Mouse (Mus musculus) 3134 (cell line): ENCODE data around the gene Obscn.
A peak's percentile ranks its signal among the peaks of the same experiment; 100 is the strongest.

Experiments used
- DNase-seq: peaks from one replicate; pipeline ENCODE4 v3.0.0-alpha.2; 2011; ENCODE audit warnings: low spot score; ENCODE audit not compliant: insufficient read length; ENCODE audit errors: extremely low read depth

Gene Obscn

DNA sequence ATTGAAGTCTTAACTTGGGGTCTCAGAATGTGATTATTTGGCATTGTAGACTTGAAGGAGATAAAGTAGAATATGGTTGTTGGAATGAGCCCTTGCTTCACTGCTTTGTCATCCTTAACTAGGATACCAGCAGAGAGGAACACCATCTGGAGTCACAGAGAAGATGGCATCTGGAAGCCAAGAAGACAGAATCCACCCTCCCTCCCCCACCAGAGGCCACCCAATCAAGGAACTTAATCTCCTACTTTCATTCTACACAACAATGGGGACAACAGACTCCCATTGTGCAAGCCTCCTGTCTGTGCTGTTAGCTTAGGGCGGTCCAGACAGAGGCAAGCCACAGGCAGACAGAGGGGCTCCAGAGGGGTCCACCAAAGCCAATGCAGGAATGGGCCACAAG, 67.8 kb downstream of the Obscn start:
- DNase-seq = no peak

- DNase-seq = no peak
Observed at GRCm38 (mm10) chr11:59067921-59068320, 68.3 kb downstream of the Obscn start.

GRCm38 (mm10) chr11:59058025-59058424, 78.2 kb downstream of the Obscn start:
- no peak for DNase-seq

- no peak for DNase-seq
Observed at GRCm38 (mm10) chr11:59051031-59051430, 85.2 kb downstream of the Obscn start.

GRCm38 (mm10) chr11:59044703-59045330, 91.4 kb downstream of the Obscn start:
- DNase-seq = no peak

DNA sequence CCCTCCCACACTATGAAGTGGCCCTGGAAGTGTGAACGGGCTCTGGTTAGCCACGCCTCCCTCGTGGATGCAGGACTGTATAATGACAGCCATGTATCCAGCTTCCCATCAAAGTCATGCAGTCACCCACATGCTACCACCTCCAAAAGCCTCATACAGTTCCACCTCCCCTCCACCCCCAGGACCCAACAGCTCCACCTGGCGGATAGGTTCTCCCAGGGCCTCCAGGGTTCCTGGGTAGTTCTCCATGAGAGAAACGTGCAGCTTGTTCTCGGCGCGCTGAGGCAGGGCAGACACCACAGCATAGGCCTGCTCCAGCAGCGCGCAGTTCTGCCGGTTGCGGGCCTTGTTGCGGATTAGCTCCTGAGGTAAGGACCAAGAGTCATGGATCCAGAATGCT, 107.2 kb downstream of the Obscn start:
- DNase-seq = no peak

DNA sequence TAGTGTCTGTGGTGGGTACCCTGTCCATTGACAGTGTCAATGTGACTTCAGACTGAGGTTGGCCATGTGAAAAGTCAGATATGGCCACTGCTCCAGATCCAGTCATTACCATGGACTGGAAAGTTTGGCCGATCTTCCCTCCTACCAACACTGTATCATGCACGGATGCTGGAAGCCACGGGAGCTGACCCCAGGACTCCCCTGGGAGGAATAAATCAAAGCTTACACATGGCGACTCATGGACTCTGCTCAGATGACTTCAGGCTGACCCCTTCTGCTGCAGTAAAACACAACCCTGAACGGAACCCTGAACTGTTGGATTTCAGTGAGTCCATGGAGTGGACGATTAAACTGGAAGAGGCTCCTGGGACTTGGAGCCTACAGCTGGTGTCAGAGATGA, 109.8 kb downstream of the Obscn start:
- DNase-seq = no peak

DNA sequence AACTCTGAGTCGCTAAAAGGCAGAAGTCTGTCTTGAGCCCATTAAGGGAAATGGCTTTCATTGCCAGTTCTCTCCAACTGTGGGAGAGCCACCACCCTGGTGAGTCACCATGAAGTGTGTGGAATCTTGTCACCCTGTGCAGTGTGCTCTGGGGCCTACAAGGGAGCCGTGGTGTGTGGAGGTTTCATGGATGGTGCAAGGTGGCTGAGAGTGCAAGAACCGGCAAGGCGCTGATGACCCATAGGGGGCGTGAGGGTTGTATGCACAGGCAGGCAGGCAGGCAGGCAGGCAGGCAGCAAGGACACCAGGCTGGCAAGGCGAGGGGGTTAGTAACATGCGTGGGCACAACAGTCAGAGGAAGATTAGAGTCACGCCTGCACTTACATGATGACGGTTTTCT, 121.2 kb downstream of the Obscn start:
- DNase-seq = peak; percentile 67

- no peak for DNase-seq
Observed at GRCm38 (mm10) chr11:59002327-59003079, 133.7 kb downstream of the Obscn start.

DNA sequence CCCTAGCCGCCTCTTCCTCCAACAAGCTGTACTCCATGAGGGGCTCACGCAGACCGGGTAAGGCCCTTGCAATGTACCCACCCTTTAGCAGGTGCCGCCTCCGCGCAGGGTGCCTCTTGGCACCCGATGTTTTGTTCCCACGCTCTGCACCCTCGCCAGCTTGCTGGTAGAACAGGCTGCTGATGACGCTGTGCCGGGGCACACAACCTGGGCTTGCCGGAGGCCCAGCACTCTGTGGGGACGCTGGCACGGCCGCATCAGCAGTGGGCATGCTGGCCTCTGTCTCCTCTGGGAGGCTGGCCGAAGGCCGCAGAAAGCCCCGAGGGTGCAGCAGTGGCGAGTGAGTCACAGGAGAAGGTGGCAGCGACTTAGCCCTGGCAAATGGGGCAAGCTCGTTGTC, 135.6 kb downstream of the Obscn start:
- DNase-seq = peak; percentile 91

DNA sequence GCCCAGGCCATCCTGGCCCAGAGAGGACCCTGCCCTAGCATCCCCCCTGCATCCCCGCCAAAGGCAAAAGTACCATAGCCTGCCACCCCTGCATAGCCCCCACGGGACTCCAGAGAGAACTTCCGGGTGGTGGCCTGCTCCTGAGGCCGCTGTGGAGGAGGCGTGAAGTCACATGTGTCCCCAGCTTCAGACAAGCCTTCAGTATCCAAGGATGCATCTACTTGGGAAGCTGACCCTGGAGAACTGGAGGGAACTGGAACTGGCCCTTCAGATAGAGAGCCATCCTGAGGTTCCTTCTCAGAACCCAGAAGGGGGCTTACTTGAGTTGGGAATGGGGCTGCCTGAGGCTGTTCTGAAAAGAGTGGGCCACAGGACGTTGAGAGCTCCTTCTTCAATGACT, 136.4 kb downstream of the Obscn start:
- no peak for DNase-seq

DNA sequence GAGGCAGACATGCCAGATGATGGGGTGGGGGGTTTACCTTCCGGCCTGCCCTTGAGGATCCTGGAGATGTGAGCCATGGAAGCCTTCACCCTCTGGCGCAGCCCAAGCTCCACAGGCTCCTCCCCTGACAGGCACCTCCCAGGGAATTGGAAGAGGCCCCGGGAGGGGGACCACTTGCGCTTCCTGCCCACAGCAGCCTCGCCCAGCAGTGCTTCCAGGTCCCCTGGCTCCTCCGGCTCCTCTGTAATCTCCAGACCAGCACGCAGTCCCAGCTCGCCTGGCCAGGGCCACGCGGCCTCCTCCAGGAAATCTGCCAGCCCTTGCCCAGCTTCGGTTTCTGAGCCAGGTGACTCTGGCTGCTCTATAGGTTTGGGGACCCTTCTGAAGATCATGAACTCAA, 137.0 kb downstream of the Obscn start:
- DNase-seq = no peak

DNA sequence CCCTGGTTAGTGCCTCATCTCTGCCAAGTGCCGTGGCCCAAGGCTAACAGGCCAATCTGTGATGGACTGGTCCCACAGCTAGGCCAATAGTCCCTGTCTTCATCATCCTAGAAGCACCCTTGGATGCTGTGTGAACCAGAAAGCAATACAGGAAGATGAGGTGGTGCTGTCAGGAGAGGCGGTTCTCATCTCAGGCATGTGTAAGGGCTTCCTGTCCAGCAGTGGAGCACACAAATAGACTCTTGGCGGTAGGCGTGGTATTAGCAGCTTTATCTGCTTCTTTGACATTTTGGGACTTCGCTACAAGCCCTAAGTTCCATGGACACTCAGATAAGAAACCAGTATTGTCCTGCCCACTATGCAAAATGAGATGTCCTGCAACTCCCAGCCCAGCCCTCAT, 138.7 kb downstream of the Obscn start:
- no peak for DNase-seq

DNA sequence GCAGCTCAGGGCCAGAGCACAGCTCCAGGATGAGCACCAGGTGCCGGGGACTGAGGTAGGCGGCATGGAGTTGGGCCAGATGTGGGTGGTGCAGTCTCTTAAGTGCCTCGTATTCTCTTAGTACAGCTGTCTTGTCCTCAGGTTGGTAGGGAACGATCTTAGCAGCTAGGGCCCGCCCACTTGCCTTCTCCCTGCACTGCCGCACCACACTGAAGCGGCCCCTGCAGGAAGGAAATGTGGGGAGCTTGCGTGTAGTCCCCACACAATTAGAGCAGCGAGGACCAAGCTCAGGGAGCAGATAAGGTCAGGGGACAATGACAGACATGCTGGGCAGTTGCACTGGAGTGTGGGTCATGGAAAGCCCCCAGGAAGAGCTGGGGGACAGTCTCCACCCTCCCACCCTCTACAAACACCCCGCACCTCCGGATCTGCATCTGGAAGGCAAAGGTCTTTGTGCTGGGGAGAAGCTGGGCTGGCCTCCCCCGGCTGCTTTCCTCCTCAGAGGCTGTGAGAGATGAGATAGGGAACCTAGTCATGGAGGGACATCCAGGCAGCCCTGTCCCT, 140.3 kb downstream of the Obscn start:
- no peak for DNase-seq

DNA sequence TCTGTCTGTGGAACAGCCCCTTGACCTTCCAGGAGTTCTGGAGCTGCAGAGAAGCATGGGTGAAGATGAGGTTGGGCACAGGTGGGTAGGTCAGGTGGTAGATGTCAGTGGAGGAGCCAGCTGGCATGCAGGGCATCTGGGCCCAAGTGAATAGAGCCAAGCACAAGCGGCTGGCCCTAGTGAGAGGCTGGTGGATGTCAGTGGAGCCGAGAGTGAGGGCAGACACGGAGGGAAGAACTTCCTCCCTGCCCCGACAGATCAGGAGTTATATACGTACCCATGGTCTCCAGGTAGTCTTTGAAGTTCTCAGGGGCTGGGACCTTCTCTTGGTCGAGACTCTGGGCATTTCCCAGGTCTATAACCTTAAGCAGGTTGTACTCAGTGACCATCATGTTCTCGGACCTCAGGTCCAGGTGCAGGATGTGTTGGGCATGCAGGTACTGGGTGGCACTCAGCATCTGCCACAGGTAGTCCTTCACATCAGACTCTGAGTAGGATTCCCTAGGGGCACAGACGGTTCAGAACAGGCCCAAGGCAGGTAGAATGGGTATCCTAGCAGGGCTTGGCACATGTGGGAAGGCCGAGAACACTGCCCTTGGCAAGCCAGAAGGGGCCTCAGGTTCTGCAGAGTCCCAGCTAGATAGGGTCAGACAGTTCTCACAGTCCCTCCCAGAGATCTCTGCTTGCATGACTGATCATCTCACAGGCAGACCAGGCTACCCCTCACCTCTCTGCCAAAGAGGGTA, 141.0 kb downstream of the Obscn start:
- DNase-seq = no peak

- DNase-seq = no peak
Observed at GRCm38 (mm10) chr11:58994337-58994826, 141.8 kb downstream of the Obscn start.

GRCm38 (mm10) chr11:58993091-58993670, 143.0 kb downstream of the Obscn start:
- DNase-seq = no peak

- no peak for DNase-seq
Observed at GRCm38 (mm10) chr11:58991911-58992310, 144.3 kb downstream of the Obscn start.

DNA sequence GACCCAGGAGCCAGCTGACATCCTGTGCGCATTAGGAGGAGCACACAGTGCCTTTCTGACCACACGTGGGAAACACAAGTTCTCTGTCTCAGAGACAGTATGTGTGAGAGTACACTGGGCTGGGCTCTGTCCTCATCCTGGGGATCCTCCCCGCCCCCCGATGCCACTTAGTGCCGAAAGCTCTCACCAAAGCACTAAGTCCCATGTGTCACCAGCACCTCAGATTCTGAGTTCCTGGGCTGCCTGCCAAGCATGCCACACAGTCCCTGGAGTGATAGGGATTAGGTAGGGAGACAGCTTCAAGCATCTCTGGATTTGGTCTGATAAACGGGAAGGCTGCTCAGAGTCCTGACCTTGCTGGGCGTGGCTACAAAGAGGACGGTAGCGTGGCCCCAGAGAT, 145.4 kb downstream of the Obscn start:
- DNase-seq = no peak

GRCm38 (mm10) chr11:58990141-58990540, 146.1 kb downstream of the Obscn start:
- DNase-seq = no peak

DNA sequence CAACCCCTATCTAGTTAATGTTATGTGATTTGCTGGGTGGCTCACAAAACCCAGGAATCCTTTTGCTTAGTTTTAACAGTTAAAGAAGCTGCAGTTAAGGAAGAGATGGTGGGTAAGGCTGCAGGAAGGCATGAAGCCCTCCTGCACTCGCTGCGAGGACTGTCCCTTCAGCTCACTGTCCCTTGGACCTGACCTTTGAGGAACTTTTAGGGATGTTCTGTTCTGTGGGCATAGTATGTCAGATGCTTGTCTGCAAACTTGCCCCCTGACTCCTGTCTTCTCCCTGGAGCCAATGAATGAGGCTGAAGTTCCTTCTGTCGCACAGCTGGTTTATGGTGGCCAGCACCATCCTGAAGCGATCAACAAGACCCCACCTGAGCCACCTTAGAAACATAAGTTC, 147.0 kb downstream of the Obscn start:
- no peak for DNase-seq
